Mouse (Mus musculus) stomach, postnatal 0 days (tissue): ENCODE results near the gene Flt4.
"Not testable (repeated sequence)": the region's sequence is repeated elsewhere in the genome, so short reads cannot be mapped to it uniquely, and the experiment has no call there.

Experiments used
- CTCF ChIP-seq: IDR thresholded peaks from 2 replicates; pipeline ENCODE4 v1.5.1; 2016; ENCODE audit warnings: antibody characterized with exemption, low read depth, mild to moderate bottlenecking, moderate library complexity
- EP300 ChIP-seq: optimal IDR thresholded peaks from 2 replicates; pipeline ENCODE3; 2016; ENCODE audit warnings: antibody characterized with exemption

- not testable (repeated sequence) for TF ChIP-seq CTCF, EP300
Observed at GRCm38 (mm10) chr11:49608938-49609867, at the start of gene Flt4.
